Mouse (Mus musculus) neural tube, embryonic 11.5 days (tissue): Measurements from ENCODE around the gene Pten. TPM values are rescaled to one million over a fixed set of nuclear protein-coding genes. Genes with fewer than 3 reads are reported as not detected.
A peak's percentile ranks its signal among the peaks of the same experiment; 100 is the strongest.

Source experiments
- ATAC-seq: fragments of 200-750 bp; cut with Nextera tagmentation; 2 replicates; pipeline ENCODE4 v1.8.0; 2017; ENCODE audit warnings: moderate number of reproducible peaks, mild to moderate bottlenecking, moderate TSS enrichment, moderate library complexity; ENCODE audit not compliant: insufficient read depth, low FRiP score, low TSS enrichment
- DNase-seq: peaks from one replicate; pipeline ENCODE4 v3.0.0-alpha.2; 2015; ENCODE audit warnings: low spot score
- H3K27ac ChIP-seq: fragments of 300-500 bp; sonication (generic); 2 replicates; pipeline ENCODE4 v1.5.1; 2014; ENCODE audit warnings: low read depth, mild to moderate bottlenecking, low read length
- H3K27me3 ChIP-seq: fragments of 300-500 bp; sonication (generic); 2 replicates; pipeline ENCODE4 v1.6.1; 2014; ENCODE audit warnings: mild to moderate bottlenecking, low read length, mixed read lengths; ENCODE audit not compliant: control insufficient read depth, insufficient read depth
- H3K36me3 ChIP-seq: fragments of 300-500 bp; sonication (generic); 2 replicates; pipeline ENCODE4 v1.6.1; 2014; ENCODE audit warnings: mild to moderate bottlenecking, low read length, moderate library complexity, mixed read lengths; ENCODE audit not compliant: control insufficient read depth, insufficient read depth
- H3K4me1 ChIP-seq: fragments of 300-500 bp; sonication (generic); 2 replicates; pipeline ENCODE4 v1.6.1; 2014; ENCODE audit warnings: low read length, mixed read lengths; ENCODE audit not compliant: control insufficient read depth, insufficient read depth
- H3K4me2 ChIP-seq: fragments of 300-500 bp; sonication (generic); 2 replicates; pipeline ENCODE4 v1.6.1; 2014; ENCODE audit warnings: low read depth, mild to moderate bottlenecking, moderate library complexity
- H3K4me3 ChIP-seq: fragments of 300-500 bp; sonication (generic); 2 replicates; pipeline ENCODE4 v1.5.1; 2014; ENCODE audit warnings: low read depth, low read length
- H3K9ac ChIP-seq: fragments of 300-500 bp; sonication (generic); 2 replicates; pipeline ENCODE4 v1.6.1; 2014; ENCODE audit warnings: mild to moderate bottlenecking, low read length
- H3K9me3 ChIP-seq: fragments of 300-500 bp; sonication (generic); 2 replicates; pipeline ENCODE4 v1.6.1; 2016; ENCODE audit warnings: low read length; ENCODE audit not compliant: control insufficient read depth
- WGBS: fragments of 180-500 bp; shearing (Covaris S2); extraction: QIAGEN DNeasy Blood & Tissue Kit; methylation state at CpG from one replicate; pipeline ENCODE4 v1.1.7; 2014; 5-methylcytosine and 5-hydroxymethylcytosine counted together
- polyA plus RNA-seq: library from polyadenylated mRNA; unstranded; fragments of >200 nt; fragmentation: Nextera tagmentation; extraction: Ambion mirVana; gene quantifications from 2 replicates; pipeline ENCODE4 v1.2.1, GENCODE M21; 2014

Pten gene
- polyA plus RNA-seq, 1 experiment from 2014 or later, result 8.2 TPM

GRCm38 (mm10) chr19:32740641-32741345 lies 16.5 kb upstream of the Pten start:
- 88% methylated on average over 4 of the region's 4 CpGs for WGBS

GRCm38 (mm10) chr19:32749425-32749824 lies 7.9 kb upstream of the Pten start:
- DNase-seq, result peak; percentile 48
- Histone ChIP-seq H3K27ac (no peak overlapping the region), H3K4me2 (no peak overlapping the region), H3K27me3 (no peaks in the 10 kb centered on the region), H3K36me3 (no peaks in the 10 kb centered on the region), H3K4me3 (no peak overlapping the region), H3K9ac (no peak overlapping the region), H3K9me3 (no peaks in the 10 kb centered on the region), H3K4me1 (peaks cover 1% of the 10 kb centered on the region; the same call in 1 of the 2 replicates)
- ATAC-seq, result no peak
- 8% methylated on average over 6 of the region's 6 CpGs for WGBS

More at GRCm38 (mm10) chr19:32740641-32741345, 16.5 kb upstream of the Pten start:
- H3K4me3 ChIP-seq, result no peak overlapping the region
- no peak for DNase-seq
- H3K4me1 ChIP-seq, result no peaks in the 10 kb centered on the region
- H3K9ac ChIP-seq, result no peak overlapping the region
- H3K27ac ChIP-seq, result no peak overlapping the region
- H3K9me3 ChIP-seq, result no peaks in the 10 kb centered on the region
- no peak for ATAC-seq
- H3K4me2 ChIP-seq, result no peak overlapping the region
- no peaks in the 10 kb centered on the region for H3K27me3 ChIP-seq
- no peaks in the 10 kb centered on the region for H3K36me3 ChIP-seq

- Histone ChIP-seq H3K9me3 (no peaks in the 10 kb centered on the region), H3K9ac (no peak overlapping the region), H3K36me3 (no peaks in the 10 kb centered on the region), H3K27ac (no peak overlapping the region), H3K4me1 (peaks cover 3% of the 10 kb centered on the region; the same call in 1 of the 2 replicates), H3K4me2 (no peak overlapping the region), H3K4me3 (no peak overlapping the region), H3K27me3 (no peaks in the 10 kb centered on the region)
- DNase-seq (no peak), ATAC-seq (no peak)
- WGBS, result 94% methylated on average over 6 of the region's 6 CpGs
Observed at GRCm38 (mm10) chr19:32752357-32752756, 4.9 kb upstream of the Pten start.

- ATAC-seq (no peak), DNase-seq (no peak)
- H3K4me1 ChIP-seq, result peaks cover 3% of the 10 kb centered on the region; the same call in 1 of the 2 replicates
- no peaks in the 10 kb centered on the region for H3K9me3 ChIP-seq
- no peak overlapping the region for H3K27ac ChIP-seq
- no peaks in the 10 kb centered on the region for H3K27me3 ChIP-seq
- H3K36me3 ChIP-seq, result no peaks in the 10 kb centered on the region
- no peak overlapping the region for H3K4me3 ChIP-seq
- no peak overlapping the region for H3K9ac ChIP-seq
- no peak overlapping the region for H3K4me2 ChIP-seq
- 81% methylated on average over 3 of the region's 3 CpGs for WGBS
Observed at GRCm38 (mm10) chr19:32753386-32753785, 3.9 kb upstream of the Pten start.

GRCm38 (mm10) chr19:32754188-32755000 lies 2.9 kb upstream of the Pten start:
- 15% methylated on average over 15 of the region's 15 CpGs for WGBS
- DNase-seq (peak; percentile 16), ATAC-seq (no peak)
- Histone ChIP-seq H3K27ac (no peak overlapping the region), H3K36me3 (no peaks in the 10 kb centered on the region), H3K9ac (peak overlapping the region; percentile 29), H3K9me3 (no peaks in the 10 kb centered on the region), H3K27me3 (no peaks in the 10 kb centered on the region), H3K4me1 (peaks cover 3% of the 10 kb centered on the region; the same call in 1 of the 2 replicates), H3K4me3 (no peak overlapping the region), H3K4me2 (peak overlapping the region; percentile 16)

GRCm38 (mm10) chr19:32755104-32755791 lies 2.0 kb upstream of the Pten start:
- Histone ChIP-seq H3K36me3 (no peaks in the 10 kb centered on the region), H3K4me2 (peak overlapping the region; percentile 96), H3K27me3 (no peaks in the 10 kb centered on the region), H3K4me1 (peaks cover 4% of the 10 kb centered on the region; the same call in 1 of the 2 replicates), H3K9ac (peak overlapping the region; percentile 90), H3K27ac (peak overlapping the region; percentile 83; the same call in 1 of the 2 replicates), H3K4me3 (peak overlapping the region; percentile 97), H3K9me3 (no peaks in the 10 kb centered on the region)
- DNase-seq (no peak), ATAC-seq (no peak)
- 4% methylated on average over 12 of the region's 12 CpGs for WGBS

- peak overlapping the region; percentile 86 for H3K27ac ChIP-seq
- under 1% methylated on average over 50 of the region's 53 CpGs for WGBS
Observed at GRCm38 (mm10) chr19:32755792-32756635, 1.3 kb upstream of the Pten start.

GRCm38 (mm10) chr19:32756636-32756899 lies 729 bp upstream of the Pten start:
- 0% methylated on average over 14 of the region's 14 CpGs for WGBS
- Histone ChIP-seq H3K27ac (peak overlapping the region; percentile 86), H3K4me3 (peak overlapping the region; percentile 97), H3K9me3 (no peaks in the 10 kb centered on the region), H3K36me3 (no peaks in the 10 kb centered on the region), H3K4me1 (peaks cover 8% of the 10 kb centered on the region; the same call in 1 of the 2 replicates), H3K9ac (peak overlapping the region; percentile 90), H3K27me3 (no peaks in the 10 kb centered on the region), H3K4me2 (peak overlapping the region; percentile 96)
- DNase-seq (no peak), ATAC-seq (peak; percentile 63)

More at GRCm38 (mm10) chr19:32755792-32756635, 1.3 kb upstream of the Pten start:
- no peaks in the 10 kb centered on the region for H3K36me3 ChIP-seq
- DNase-seq (peak; percentile 96), ATAC-seq (peak; percentile 82)
- peak overlapping the region; percentile 90 for H3K9ac ChIP-seq
- H3K4me2 ChIP-seq, result peak overlapping the region; percentile 96
- peak overlapping the region; percentile 97 for H3K4me3 ChIP-seq
- no peaks in the 10 kb centered on the region for H3K9me3 ChIP-seq
- H3K4me1 ChIP-seq, result peaks cover 7% of the 10 kb centered on the region; the same call in 1 of the 2 replicates
- H3K27me3 ChIP-seq, result no peaks in the 10 kb centered on the region
